Mouse (Mus musculus) liver, embryonic 14.5 days (tissue): ENCODE results near the gene Mylk. TPM values are rescaled to one million over a fixed set of nuclear protein-coding genes. Genes with fewer than 3 reads are reported as not detected.

Experiments
- ATAC-seq: fragments of 200-750 bp; cut with Nextera tagmentation; 2 replicates; pipeline ENCODE4 v1.8.0; 2017; ENCODE audit warnings: moderate number of reproducible peaks, mild to moderate bottlenecking, moderate library complexity; ENCODE audit not compliant: insufficient read depth
- DNase-seq, 3 experiments: peaks; one replicate each; pipeline ENCODE4 v3.0.0-alpha.2; 2012 to 2013; ENCODE audit warnings: low read depth in 3 of 3, low spot score in 3 of 3
- H3K27ac ChIP-seq: fragments of 300-500 bp; sonication (generic); 2 replicates; pipeline ENCODE4 v1.5.1; 2014; ENCODE audit warnings: moderate library complexity, mild to moderate bottlenecking, control low read depth, inconsistent platforms
- H3K27me3 ChIP-seq: fragments of 300-500 bp; sonication (generic); 2 replicates; pipeline ENCODE4 v1.6.1; 2014; ENCODE audit warnings: mild to moderate bottlenecking, low read length, moderate library complexity; ENCODE audit not compliant: control insufficient read depth, insufficient read depth
- H3K36me3 ChIP-seq: fragments of 300-500 bp; sonication (generic); replicated peaks from 2 replicates; pipeline ENCODE4 v1.6.1; 2014; ENCODE audit warnings: low read depth; ENCODE audit not compliant: control insufficient read depth, insufficient read depth
- H3K4me1 ChIP-seq, 2 experiments: fragments of 200-500 bp in 1 of 2; fragments of 300-500 bp in 1 of 2; sonication (generic) in 1 of 2; replicated peaks; 2 replicates each; pipeline ENCODE4 v1.6.1; 2012 to 2014; ENCODE audit warnings: antibody characterized with exemption in 1 of 2, inconsistent platforms in 1 of 2, low read length in 1 of 2; ENCODE audit not compliant: control insufficient read depth in 2 of 2, insufficient read depth in 2 of 2
- H3K4me2 ChIP-seq: fragments of 300-500 bp; sonication (generic); 2 replicates; pipeline ENCODE4 v1.6.1; 2014; ENCODE audit warnings: low read depth, mild to moderate bottlenecking, control low read depth, moderate library complexity
- H3K4me3 ChIP-seq, 2 experiments: fragments of 200-500 bp in 1 of 2; fragments of 300-500 bp in 1 of 2; sonication (generic) in 1 of 2; 2 replicates each; pipeline ENCODE4 v1.5.1; 2012 to 2014; ENCODE audit warnings: low read depth in 2 of 2, low read length in 2 of 2, mild to moderate bottlenecking in 2 of 2, control low read depth in 1 of 2, inconsistent platforms in 1 of 2, moderate library complexity in 1 of 2; ENCODE audit not compliant: insufficient read depth in 1 of 2
- H3K9ac ChIP-seq: fragments of 300-500 bp; sonication (generic); replicated peaks from 2 replicates; pipeline ENCODE4 v1.6.1; 2014; ENCODE audit warnings: mild to moderate bottlenecking, control low read depth, moderate library complexity
- H3K9me3 ChIP-seq: fragments of 300-500 bp; sonication (generic); 2 replicates; pipeline ENCODE4 v1.6.1; 2016; ENCODE audit warnings: low read length, mixed read lengths; ENCODE audit not compliant: control insufficient read depth
- CTCF ChIP-seq: IDR thresholded peaks from 2 replicates; pipeline ENCODE4 v1.5.1; 2016; ENCODE audit warnings: antibody characterized with exemption, low read depth, control low read depth
- EP300 ChIP-seq: IDR thresholded peaks from 2 replicates; pipeline ENCODE4 v1.6.1; 2016; ENCODE audit warnings: antibody characterized with exemption, low read depth
- WGBS: fragments of 180-500 bp; shearing (Covaris S2); extraction: QIAGEN DNeasy Blood & Tissue Kit; methylation state at CpG from one replicate; pipeline ENCODE4 v1.1.7; 2014; ENCODE audit not compliant: insufficient replicate concordance; 5-methylcytosine and 5-hydroxymethylcytosine counted together
- polyA plus RNA-seq, 2 experiments: library from polyadenylated mRNA; depleted of rRNA in 1 of 2; stranded (reverse) in 1 of 2; unstranded in 1 of 2; fragments of >200 nt; fragmentation: Nextera tagmentation in 1 of 2; extraction: Ambion mirVana in 1 of 2; gene quantifications; 2 replicates each; pipeline versions ENCODE4 v1.2.1 to v1.2.3; 2012 to 2014

The Mylk gene
- polyA plus RNA-seq, 2 experiments, result 4.4 to 5.4 TPM

GRCm38 (mm10) chr16:35041001-35041400 lies 296.0 kb downstream of the Mylk start:
- ATAC-seq, result no peak
- no peak overlapping the region for H3K27ac ChIP-seq
- TF ChIP-seq EP300, result no peak
- no peak for TF ChIP-seq CTCF

GRCm38 (mm10) chr16:35046081-35046775 lies 301.2 kb downstream of the Mylk start:
- Histone ChIP-seq H3K4me2 (no peak overlapping the region), H3K9ac (no peak overlapping the region), H3K36me3 (no peaks in the 10 kb centered on the region; the same call in 1 of the 2 replicates), H3K27ac (no peak overlapping the region), H3K9me3 (no peaks in the 10 kb centered on the region), H3K4me3 (no peak overlapping the region), H3K27me3 (no peaks in the 10 kb centered on the region), H3K4me1 (peaks cover 0 to 18% of the 10 kb centered on the region in 2 experiments; a peak in 3 of 4 replicates)
- TF ChIP-seq CTCF (no peak), EP300 (no peak)
- ATAC-seq (no peak), DNase-seq (no peak)
- 56% methylated on average over 6 of the region's 6 CpGs for WGBS

More at GRCm38 (mm10) chr16:35041001-35041400, 296.0 kb downstream of the Mylk start:
- H3K27me3 ChIP-seq, result no peaks in the 10 kb centered on the region
- no peak overlapping the region for H3K4me3 ChIP-seq
- DNase-seq, result no peak
- H3K9me3 ChIP-seq, result no peaks in the 10 kb centered on the region
- H3K36me3 ChIP-seq, result no peaks in the 10 kb centered on the region
- peaks cover 0 to 5% of the 10 kb centered on the region in 2 experiments; a peak in 1 of 4 replicates for H3K4me1 ChIP-seq
- H3K9ac ChIP-seq, result no peak overlapping the region
- H3K4me2 ChIP-seq, result no peak overlapping the region
- WGBS, result 78% methylated on average over 7 of the region's 7 CpGs

GRCm38 (mm10) chr16:35047272-35047969 lies 302.4 kb downstream of the Mylk start:
- no peaks in the 10 kb centered on the region for H3K27me3 ChIP-seq
- DNase-seq (no peak), ATAC-seq (no peak)
- H3K4me1 ChIP-seq, result peaks cover under 1 to 21% of the 10 kb centered on the region in 2 experiments; a peak in 3 of 4 replicates
- no peaks in the 10 kb centered on the region; the same call in 1 of the 2 replicates for H3K36me3 ChIP-seq
- TF ChIP-seq CTCF (no peak), EP300 (no peak)
- H3K4me3 ChIP-seq, result no peak overlapping the region
- H3K9ac ChIP-seq, result no peak overlapping the region
- 58% methylated on average over 6 of the region's 6 CpGs for WGBS
- no peaks in the 10 kb centered on the region for H3K9me3 ChIP-seq
- no peak overlapping the region for H3K4me2 ChIP-seq
- no peak overlapping the region for H3K27ac ChIP-seq

GRCm38 (mm10) chr16:35051066-35051465 lies 306.1 kb downstream of the Mylk start:
- no peak for TF ChIP-seq EP300
- no peak for TF ChIP-seq CTCF
- no peak overlapping the region for H3K9ac ChIP-seq
- H3K4me1 ChIP-seq, result peaks cover 18 to 45% of the 10 kb centered on the region in 2 experiments
- H3K27ac ChIP-seq, result no peak overlapping the region
- no peak overlapping the region for H3K4me2 ChIP-seq
- ATAC-seq (no peak), DNase-seq (no peak)
- no peaks in the 10 kb centered on the region; the same call in 1 of the 2 replicates for H3K36me3 ChIP-seq
- H3K9me3 ChIP-seq, result no peaks in the 10 kb centered on the region
- WGBS, result 70% methylated on average over 5 of the region's 5 CpGs
- H3K4me3 ChIP-seq, result no peak overlapping the region
- no peaks in the 10 kb centered on the region for H3K27me3 ChIP-seq

Other genes starting within 250 kb of the Mylk start
- 5.1 and 7.2 TPM in 2 replicates for gene Kalrn, start 171.7 kb upstream of the Mylk start, polyA plus RNA-seq (2012; rRNA removed)
- 8.5 and 11.6 TPM in 2 replicates for gene Kalrn, start 171.7 kb upstream of the Mylk start, polyA plus RNA-seq (2014; fragmentation: Nextera tagmentation; extraction: Ambion mirVana)
- gene Ropn1, start 95.3 kb upstream of the Mylk start, polyA plus RNA-seq (2012; rRNA removed), result not detected in 2 replicates
- gene Ropn1, start 95.3 kb upstream of the Mylk start, polyA plus RNA-seq (2014; fragmentation: Nextera tagmentation; extraction: Ambion mirVana), result not detected in 2 replicates
- gene Ccdc14, start 54.6 kb upstream of the Mylk start, polyA plus RNA-seq (2012; rRNA removed), result 2.1 and 3.2 TPM in 2 replicates
- 2.6 and 3.3 TPM in 2 replicates for gene Ccdc14, start 54.6 kb upstream of the Mylk start, polyA plus RNA-seq (2014; fragmentation: Nextera tagmentation; extraction: Ambion mirVana)